Mouse (Mus musculus): Measurements from ENCODE around the gene E2f8. TPM values are rescaled to one million over a fixed set of nuclear protein-coding genes. Genes with fewer than 3 reads are reported as not detected.

The E2f8 gene
- polyA plus RNA-seq, 1 experiment from 2014 or later: 17.3 TPM

DNA sequence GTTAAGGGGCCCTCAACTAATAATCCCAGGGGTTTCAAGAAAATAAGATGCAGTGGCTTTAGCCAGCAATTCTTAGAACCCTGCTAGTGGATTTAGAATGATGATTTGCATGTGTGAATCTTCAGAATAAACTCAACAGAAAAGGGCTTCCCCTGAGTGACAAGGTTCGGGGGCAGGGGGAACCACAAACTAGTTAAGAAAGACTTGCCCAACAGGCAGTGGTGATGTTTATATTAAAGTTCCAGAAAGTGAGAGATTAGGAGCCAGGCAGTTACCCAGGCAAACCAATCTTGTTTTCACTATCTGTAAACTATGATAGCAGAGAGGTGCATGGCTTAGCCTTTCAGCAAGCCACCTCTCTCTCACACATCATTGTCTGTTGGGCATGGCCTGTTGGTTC, 48.7 kb downstream of the E2f8 start:
- Histone ChIP-seq H3K4me3 (no peak overlapping the region), H3K4me1 (no peaks in the 10 kb centered on the region), H3K27me3 (no peaks in the 10 kb centered on the region), H3K9me3 (no peaks in the 10 kb centered on the region), H3K4me2 (no peak overlapping the region), H3K27ac (no peak overlapping the region), H3K9ac (no peak overlapping the region), H3K36me3 (peaks cover 6% of the 10 kb centered on the region)
- no peak for ATAC-seq (ENCODE audit: insufficient number of reproducible peaks, insufficient read depth, low FRiP score, low TSS enrichment, low read depth)
- 69% methylated on average over 1 of the region's 1 CpGs for WGBS

DNA sequence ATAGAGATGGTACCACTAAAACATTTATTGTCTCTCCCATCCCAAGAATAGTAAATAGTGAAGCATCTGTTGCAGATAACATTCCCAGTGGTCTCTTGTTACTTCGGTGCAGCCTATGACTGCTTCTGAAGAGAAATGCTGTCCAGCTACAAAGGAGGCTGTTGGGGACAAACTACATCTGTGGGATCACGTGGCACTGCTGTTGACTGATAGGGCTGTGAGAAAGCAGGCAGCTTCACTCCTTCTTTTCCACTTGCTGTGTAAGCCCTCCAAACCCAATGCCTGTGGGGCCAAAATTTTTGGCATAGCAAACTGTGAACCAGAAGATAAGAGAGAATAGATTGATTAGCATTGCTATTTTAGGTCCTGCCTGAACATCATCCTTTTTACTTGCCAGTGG, 51.0 kb downstream of the E2f8 start:
- H3K4me1 ChIP-seq: no peaks in the 10 kb centered on the region
- H3K4me3 ChIP-seq: no peak overlapping the region
- H3K9me3 ChIP-seq: no peaks in the 10 kb centered on the region
- H3K4me2 ChIP-seq: no peak overlapping the region
- peaks cover 26% of the 10 kb centered on the region for H3K36me3 ChIP-seq
- H3K9ac ChIP-seq: no peak overlapping the region
- H3K27ac ChIP-seq: no peak overlapping the region
- no peaks in the 10 kb centered on the region for H3K27me3 ChIP-seq
- no peak for ATAC-seq (ENCODE audit: insufficient number of reproducible peaks, insufficient read depth, low FRiP score, low TSS enrichment, low read depth)
- 50% methylated on average over 2 of the region's 2 CpGs for WGBS

GRCm38 (mm10) chr7:48829177-48829910, 52.1 kb downstream of the E2f8 start:
- Histone ChIP-seq H3K36me3 (peaks cover 37% of the 10 kb centered on the region), H3K9me3 (no peaks in the 10 kb centered on the region), H3K9ac (no peak overlapping the region), H3K27ac (no peak overlapping the region), H3K4me3 (no peak overlapping the region), H3K4me2 (no peak overlapping the region), H3K27me3 (no peaks in the 10 kb centered on the region), H3K4me1 (no peaks in the 10 kb centered on the region)
- 81% methylated on average over 5 of the region's 5 CpGs for WGBS
- ATAC-seq (ENCODE audit: insufficient number of reproducible peaks, insufficient read depth, low FRiP score, low TSS enrichment, low read depth): no peak

GRCm38 (mm10) chr7:48825170-48825569, 56.2 kb downstream of the E2f8 start:
- no peak overlapping the region for H3K9ac ChIP-seq
- H3K27ac ChIP-seq: no peak overlapping the region
- H3K36me3 ChIP-seq: peaks cover 67% of the 10 kb centered on the region
- no peak overlapping the region for H3K4me3 ChIP-seq
- no peaks in the 10 kb centered on the region for H3K4me1 ChIP-seq
- 91% methylated on average over 6 of the region's 6 CpGs for WGBS
- ATAC-seq (ENCODE audit: insufficient number of reproducible peaks, insufficient read depth, low FRiP score, low TSS enrichment, low read depth): no peak
- no peaks in the 10 kb centered on the region for H3K27me3 ChIP-seq
- no peak overlapping the region for H3K4me2 ChIP-seq
- no peaks in the 10 kb centered on the region for H3K9me3 ChIP-seq

GRCm38 (mm10) chr7:48824671-48825070, 56.7 kb downstream of the E2f8 start:
- ATAC-seq (ENCODE audit: insufficient number of reproducible peaks, insufficient read depth, low FRiP score, low TSS enrichment, low read depth): no peak
- no peak overlapping the region for H3K4me2 ChIP-seq
- no peaks in the 10 kb centered on the region for H3K4me1 ChIP-seq
- no peaks in the 10 kb centered on the region for H3K27me3 ChIP-seq
- H3K9ac ChIP-seq: no peak overlapping the region
- peaks cover 72% of the 10 kb centered on the region for H3K36me3 ChIP-seq
- WGBS: 96% methylated on average over 1 of the region's 1 CpGs
- H3K9me3 ChIP-seq: no peaks in the 10 kb centered on the region
- no peak overlapping the region for H3K4me3 ChIP-seq
- H3K27ac ChIP-seq: no peak overlapping the region

- Histone ChIP-seq H3K27me3 (no peaks in the 10 kb centered on the region), H3K36me3 (peaks cover 79% of the 10 kb centered on the region), H3K4me1 (no peaks in the 10 kb centered on the region), H3K4me2 (no peak overlapping the region), H3K27ac (no peak overlapping the region), H3K9me3 (no peaks in the 10 kb centered on the region), H3K4me3 (no peak overlapping the region), H3K9ac (no peak overlapping the region)
- 92% methylated on average over 3 of the region's 3 CpGs for WGBS
- ATAC-seq (ENCODE audit: insufficient number of reproducible peaks, insufficient read depth, low FRiP score, low TSS enrichment, low read depth): no peak
Observed at GRCm38 (mm10) chr7:48823621-48824020, 57.8 kb downstream of the E2f8 start.

DNA sequence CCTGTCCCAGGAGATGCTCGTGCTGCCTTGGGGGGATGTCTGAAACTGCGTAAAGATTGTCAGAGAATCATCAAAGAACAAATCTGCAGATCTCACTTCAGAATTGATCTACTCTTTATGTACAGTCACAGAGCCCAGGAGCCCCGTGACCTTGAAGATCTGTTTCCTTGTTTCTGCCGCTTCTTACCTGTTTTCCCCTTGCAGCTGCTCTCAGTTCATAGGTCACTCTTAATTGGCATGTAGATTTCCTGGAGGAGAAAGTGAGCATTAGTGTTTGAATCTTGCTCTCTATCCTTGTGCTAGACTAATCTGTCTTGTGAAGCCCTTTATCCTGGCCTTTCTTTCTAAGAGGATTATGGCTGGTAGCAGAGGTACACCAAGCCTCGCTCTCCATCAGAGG, 59.7 kb downstream of the E2f8 start:
- no peaks in the 10 kb centered on the region for H3K27me3 ChIP-seq
- H3K4me3 ChIP-seq: no peak overlapping the region
- no peak overlapping the region for H3K27ac ChIP-seq
- H3K4me2 ChIP-seq: no peak overlapping the region
- no peaks in the 10 kb centered on the region for H3K9me3 ChIP-seq
- H3K9ac ChIP-seq: no peak overlapping the region
- no peaks in the 10 kb centered on the region for H3K4me1 ChIP-seq
- ATAC-seq (ENCODE audit: insufficient number of reproducible peaks, insufficient read depth, low FRiP score, low TSS enrichment, low read depth): no peak
- 77% methylated on average over 5 of the region's 5 CpGs for whole genome bisulfite sequencing
- peaks cover 80% of the 10 kb centered on the region for H3K36me3 ChIP-seq

Other genes with a start within 250 kb of the E2f8 start
- not detected in 2 replicates for gene Mrgprb3, start 237.8 kb downstream of the E2f8 start, polyA plus RNA-seq (2015; fragmentation: Nextera tagmentation; extraction: Ambion mirVana)
- 28.5 and 30.4 TPM in 2 replicates for gene Zdhhc13, start 92.6 kb downstream of the E2f8 start, polyA plus RNA-seq (2015; fragmentation: Nextera tagmentation; extraction: Ambion mirVana)
- 3.6 and 6.4 TPM in 2 replicates for gene Csrp3, start 33.6 kb downstream of the E2f8 start, polyA plus RNA-seq (2015; fragmentation: Nextera tagmentation; extraction: Ambion mirVana)
- gene Nav2, start 27.1 kb upstream of the E2f8 start, polyA plus RNA-seq (2015; fragmentation: Nextera tagmentation; extraction: Ambion mirVana): 22.1 and 22.4 TPM in 2 replicates